Mouse (Mus musculus) adrenal gland, adult 18-20 months (tissue): Measurements from ENCODE around the gene Acer2. TPM values are rescaled to one million over a fixed set of nuclear protein-coding genes. Genes with fewer than 3 reads are reported as not detected.
A peak's percentile ranks its signal among the peaks of the same experiment; 100 is the strongest.

ENCODE experiments used
- DNase-seq, 2 experiments: peaks; one replicate each; pipeline ENCODE4 v3.0.0; 2021 to 2022; ENCODE audit warnings: low spot score in 2 of 2
- total RNA-seq, 2 experiments: library from RNA; stranded (reverse); gene quantifications; 1 replicate in 1 of 2; 2 replicates in 1 of 2; pipeline ENCODE4 v1.2.3; 2021

Gene Acer2
- total RNA-seq, 2 experiments from 2014 or later = 20.5 to 36.3 TPM

GRCm38 (mm10) chr4:86948794-86949193, 74.6 kb downstream of the Acer2 start:
- no peak for DNase-seq

GRCm38 (mm10) chr4:86953519-86953918, 79.3 kb downstream of the Acer2 start:
- DNase-seq = no peak

- DNase-seq = no peak
These were observed 81.3 kb downstream of the Acer2 start for GRCm38 (mm10) chr4:86955448-86955847.

- DNase-seq = peak; percentile 36 to 38
These were observed 83.6 kb downstream of the Acer2 start for GRCm38 (mm10) chr4:86957576-86958411.

GRCm38 (mm10) chr4:86977272-86977671, 103.1 kb downstream of the Acer2 start:
- DNase-seq = no peak

Other genes starting within 250 kb of the Acer2 start
- gene Plin2, start 204.3 kb upstream of the Acer2 start, total RNA-seq = 1,000 to 10,000 TPM in 1 of 2 experiments, 100 to 1,000 TPM in 1; 453 to 1,008 TPM
- gene Dennd4c, start 125.8 kb upstream of the Acer2 start, total RNA-seq = 10 to 100 TPM; 52.6 to 53.5 TPM
- gene Rps6, start 17.0 kb upstream of the Acer2 start, total RNA-seq = 100 to 1,000 TPM; 850 to 888 TPM